Mouse (Mus musculus): ENCODE results near the gene Gm20388.

DNA sequence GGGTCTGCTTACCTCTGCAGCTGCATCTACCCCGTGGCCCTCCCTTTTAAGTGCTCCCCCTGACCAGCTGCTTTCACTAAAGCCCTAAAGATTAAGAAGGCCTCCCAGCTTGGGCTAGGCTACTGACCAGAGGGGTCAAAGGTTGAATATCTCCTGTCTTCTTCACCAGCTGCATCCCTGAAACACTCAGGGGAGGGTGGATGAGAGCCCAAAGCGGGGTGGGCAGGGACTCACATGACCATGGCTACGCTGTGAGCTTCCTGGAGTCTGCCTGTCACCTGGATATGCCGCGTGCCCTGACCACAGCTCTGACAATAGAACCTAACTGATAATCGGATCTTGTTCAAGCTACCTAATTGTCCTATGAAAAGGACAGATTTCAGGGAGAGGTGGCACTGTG lies 2712.1 kb downstream of the Gm20388 start, which contains the start of gene Pabpn1l:
- no peak for TF ChIP-seq GATA1 (IDR thresholded peaks at IDR 0.05; ENCODE audit: low read length)
- no peak for TF ChIP-seq TAL1 (IDR thresholded peaks at IDR 0.05; ENCODE audit: low read length)

Data from erythroblast, embryonic 14.5 days (primary cell).